Mouse (Mus musculus): ENCODE measurements around the gene Fam129a.

DNA sequence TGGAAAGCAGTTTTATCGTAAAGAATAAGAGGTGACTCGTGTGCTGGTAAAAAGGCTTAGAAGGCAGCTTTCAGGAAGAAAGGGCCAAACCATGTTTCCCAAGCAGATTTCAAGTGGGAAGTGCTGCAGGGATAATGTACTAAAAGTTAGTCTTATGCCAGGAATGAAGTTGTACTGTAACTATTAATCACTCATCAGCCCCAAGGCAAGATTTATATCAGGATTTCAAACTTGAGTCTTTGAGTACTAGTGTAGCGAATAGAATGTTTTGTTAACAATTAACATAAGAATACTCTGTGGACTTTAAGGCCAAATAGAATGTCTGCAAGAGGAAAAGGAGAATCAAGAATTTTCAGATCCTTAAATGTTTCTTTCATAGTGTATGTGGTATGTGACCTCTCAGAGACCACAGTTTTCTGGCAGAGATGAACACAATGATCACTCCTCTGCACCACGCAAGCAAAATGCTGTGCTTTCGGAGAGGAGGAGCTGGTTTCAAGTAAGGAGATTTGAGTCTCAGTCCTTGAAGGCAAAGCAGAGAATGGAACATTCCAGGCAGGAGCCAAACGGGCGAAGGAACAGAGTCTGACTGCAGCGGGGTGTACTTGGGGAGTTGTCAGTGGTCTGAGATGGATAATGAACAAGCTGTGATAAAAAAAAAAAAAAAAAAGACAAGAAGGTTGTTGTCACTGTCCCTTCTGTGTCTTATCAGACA, 21.9 kb upstream of the Fam129a start:
- no peak for TF ChIP-seq CTCF (conservative IDR thresholded peaks at IDR 0.05; ENCODE audit: low read length)
- no peak for TF ChIP-seq POU5F1 (IDR thresholded peaks at IDR 0.05; ENCODE audit: borderline replicate concordance, low read length)
- TF ChIP-seq NANOG (IDR thresholded peaks at IDR 0.05; ENCODE audit: borderline replicate concordance, low read length): no peak

All from E14TG2a.4 (cell line).